Mouse (Mus musculus) liver, embryonic 14.5 days (tissue): ENCODE results near the gene Gm6377. TPM values are rescaled to one million over a fixed set of nuclear protein-coding genes. Genes with fewer than 3 reads are reported as not detected.

ENCODE experiments used
- ATAC-seq: fragments of 200-750 bp; cut with Nextera tagmentation; 2 replicates; pipeline ENCODE4 v1.8.0; 2017; ENCODE audit warnings: moderate number of reproducible peaks, mild to moderate bottlenecking, moderate library complexity; ENCODE audit not compliant: insufficient read depth
- DNase-seq, 3 experiments: peaks; one replicate each; pipeline ENCODE4 v3.0.0-alpha.2; 2012 to 2013; ENCODE audit warnings: low read depth in 3 of 3, low spot score in 3 of 3
- H3K27ac ChIP-seq: fragments of 300-500 bp; sonication (generic); 2 replicates; pipeline ENCODE4 v1.5.1; 2014; ENCODE audit warnings: moderate library complexity, mild to moderate bottlenecking, control low read depth, inconsistent platforms
- H3K27me3 ChIP-seq: fragments of 300-500 bp; sonication (generic); 2 replicates; pipeline ENCODE4 v1.6.1; 2014; ENCODE audit warnings: mild to moderate bottlenecking, low read length, moderate library complexity; ENCODE audit not compliant: control insufficient read depth, insufficient read depth
- H3K36me3 ChIP-seq: fragments of 300-500 bp; sonication (generic); replicated peaks from 2 replicates; pipeline ENCODE4 v1.6.1; 2014; ENCODE audit warnings: low read depth; ENCODE audit not compliant: control insufficient read depth, insufficient read depth
- H3K4me1 ChIP-seq, 2 experiments: fragments of 200-500 bp in 1 of 2; fragments of 300-500 bp in 1 of 2; sonication (generic) in 1 of 2; replicated peaks; 2 replicates each; pipeline ENCODE4 v1.6.1; 2012 to 2014; ENCODE audit warnings: antibody characterized with exemption in 1 of 2, inconsistent platforms in 1 of 2, low read length in 1 of 2; ENCODE audit not compliant: control insufficient read depth in 2 of 2, insufficient read depth in 2 of 2
- H3K4me2 ChIP-seq: fragments of 300-500 bp; sonication (generic); 2 replicates; pipeline ENCODE4 v1.6.1; 2014; ENCODE audit warnings: low read depth, mild to moderate bottlenecking, control low read depth, moderate library complexity
- H3K4me3 ChIP-seq, 2 experiments: fragments of 200-500 bp in 1 of 2; fragments of 300-500 bp in 1 of 2; sonication (generic) in 1 of 2; 2 replicates each; pipeline ENCODE4 v1.5.1; 2012 to 2014; ENCODE audit warnings: low read depth in 2 of 2, low read length in 2 of 2, mild to moderate bottlenecking in 2 of 2, control low read depth in 1 of 2, inconsistent platforms in 1 of 2, moderate library complexity in 1 of 2; ENCODE audit not compliant: insufficient read depth in 1 of 2
- H3K9ac ChIP-seq: fragments of 300-500 bp; sonication (generic); replicated peaks from 2 replicates; pipeline ENCODE4 v1.6.1; 2014; ENCODE audit warnings: mild to moderate bottlenecking, control low read depth, moderate library complexity
- H3K9me3 ChIP-seq: fragments of 300-500 bp; sonication (generic); 2 replicates; pipeline ENCODE4 v1.6.1; 2016; ENCODE audit warnings: low read length, mixed read lengths; ENCODE audit not compliant: control insufficient read depth
- CTCF ChIP-seq: IDR thresholded peaks from 2 replicates; pipeline ENCODE4 v1.5.1; 2016; ENCODE audit warnings: antibody characterized with exemption, low read depth, control low read depth
- EP300 ChIP-seq: IDR thresholded peaks from 2 replicates; pipeline ENCODE4 v1.6.1; 2016; ENCODE audit warnings: antibody characterized with exemption, low read depth
- WGBS: fragments of 180-500 bp; shearing (Covaris S2); extraction: QIAGEN DNeasy Blood & Tissue Kit; methylation state at CpG from one replicate; pipeline ENCODE4 v1.1.7; 2014; ENCODE audit not compliant: insufficient replicate concordance; 5-methylcytosine and 5-hydroxymethylcytosine counted together
- polyA plus RNA-seq, 2 experiments: library from polyadenylated mRNA; depleted of rRNA in 1 of 2; stranded (reverse) in 1 of 2; unstranded in 1 of 2; fragments of >200 nt; fragmentation: Nextera tagmentation in 1 of 2; extraction: Ambion mirVana in 1 of 2; gene quantifications; 2 replicates each; pipeline versions ENCODE4 v1.2.1 to v1.2.3; 2012 to 2014

Gene Gm6377
- polyA plus RNA-seq, 2 experiments = 0.18 to 0.21 TPM

GRCm38 (mm10) chrX:109175038-109175437 is 21.5 kb upstream of the Gm6377 start:
- no peak overlapping the region for H3K27ac ChIP-seq
- no peak for TF ChIP-seq EP300
- no peak for TF ChIP-seq CTCF
- 41% methylated on average over 2 of the region's 2 CpGs for WGBS
- H3K4me1 ChIP-seq = no peaks in the 10 kb centered on the region
- H3K9ac ChIP-seq = no peak overlapping the region
- no peaks in the 10 kb centered on the region for H3K36me3 ChIP-seq
- no peaks in the 10 kb centered on the region for H3K27me3 ChIP-seq
- H3K9me3 ChIP-seq = no peaks in the 10 kb centered on the region
- DNase-seq (no peak), ATAC-seq (no peak)
- no peak overlapping the region for H3K4me3 ChIP-seq
- no peak overlapping the region for H3K4me2 ChIP-seq

DNA sequence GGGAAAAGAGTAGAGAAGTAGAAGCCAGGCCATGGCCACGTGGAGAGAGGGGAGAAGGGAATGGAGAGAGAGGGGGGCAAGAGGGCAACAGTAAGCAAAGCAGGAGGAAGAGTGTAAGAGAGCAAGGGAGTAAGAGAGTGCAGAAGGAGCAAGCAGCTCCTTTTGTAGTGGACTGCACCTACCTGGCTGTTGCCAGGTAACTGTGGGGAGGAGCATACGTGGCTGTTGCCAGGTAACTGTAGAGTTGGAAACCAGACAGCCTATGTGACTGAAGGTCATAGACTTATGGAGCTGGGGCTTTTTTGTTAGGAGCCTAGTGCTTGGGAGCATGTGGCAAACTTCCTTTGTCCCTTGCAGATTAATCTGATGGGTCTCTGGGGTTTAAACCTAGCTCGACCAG is 21.1 kb upstream of the Gm6377 start:
- Histone ChIP-seq H3K27ac (no peak overlapping the region), H3K4me2 (no peak overlapping the region), H3K27me3 (no peaks in the 10 kb centered on the region), H3K4me3 (no peak overlapping the region), H3K36me3 (no peaks in the 10 kb centered on the region), H3K9ac (no peak overlapping the region), H3K9me3 (no peaks in the 10 kb centered on the region), H3K4me1 (no peaks in the 10 kb centered on the region)
- no peak for DNase-seq
- WGBS = 40% methylated on average over 3 of the region's 3 CpGs
- TF ChIP-seq EP300 (no peak), CTCF (no peak)
- ATAC-seq = no peak

GRCm38 (mm10) chrX:109184706-109185478 is 11.7 kb upstream of the Gm6377 start:
- H3K27ac ChIP-seq = no peak overlapping the region
- H3K4me3 ChIP-seq = no peak overlapping the region
- no peaks in the 10 kb centered on the region for H3K9me3 ChIP-seq
- no peak overlapping the region for H3K4me2 ChIP-seq
- H3K9ac ChIP-seq = no peak overlapping the region
- ATAC-seq = no peak
- H3K4me1 ChIP-seq = no peaks in the 10 kb centered on the region
- TF ChIP-seq EP300 = no peak
- TF ChIP-seq CTCF = no peak
- H3K36me3 ChIP-seq = no peaks in the 10 kb centered on the region
- H3K27me3 ChIP-seq = no peaks in the 10 kb centered on the region
- DNase-seq = no peak
- 64% methylated on average over 4 of the region's 4 CpGs for WGBS

DNA sequence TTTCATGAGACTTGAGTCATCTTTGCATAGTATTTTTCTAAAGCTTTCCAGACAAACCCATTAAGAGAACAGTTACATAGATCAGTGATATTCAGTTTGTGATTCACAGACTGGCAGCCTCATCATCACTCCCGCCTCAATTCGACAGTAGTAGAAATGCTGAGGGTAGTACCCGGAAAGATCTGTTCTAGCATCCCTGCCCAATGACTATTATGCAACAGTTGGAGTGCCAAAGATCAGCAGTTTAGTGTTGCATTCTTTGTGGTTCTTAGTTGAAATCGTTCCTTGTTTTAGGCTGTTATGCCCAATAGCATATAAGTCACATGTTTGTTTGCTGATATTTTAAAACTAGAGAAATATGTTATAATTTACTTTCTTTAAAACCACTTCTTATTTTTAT is 6.9 kb upstream of the Gm6377 start:
- Histone ChIP-seq H3K4me3 (no peak overlapping the region), H3K27ac (no peak overlapping the region), H3K4me1 (peaks cover 0 to 2% of the 10 kb centered on the region in 2 experiments; a peak in 1 of 4 replicates), H3K9ac (no peak overlapping the region), H3K9me3 (no peaks in the 10 kb centered on the region), H3K4me2 (no peak overlapping the region), H3K27me3 (no peaks in the 10 kb centered on the region), H3K36me3 (no peaks in the 10 kb centered on the region)
- WGBS = 75% methylated on average over 4 of the region's 4 CpGs
- DNase-seq = no peak
- ATAC-seq = no peak
- TF ChIP-seq CTCF = no peak
- TF ChIP-seq EP300 = no peak

DNA sequence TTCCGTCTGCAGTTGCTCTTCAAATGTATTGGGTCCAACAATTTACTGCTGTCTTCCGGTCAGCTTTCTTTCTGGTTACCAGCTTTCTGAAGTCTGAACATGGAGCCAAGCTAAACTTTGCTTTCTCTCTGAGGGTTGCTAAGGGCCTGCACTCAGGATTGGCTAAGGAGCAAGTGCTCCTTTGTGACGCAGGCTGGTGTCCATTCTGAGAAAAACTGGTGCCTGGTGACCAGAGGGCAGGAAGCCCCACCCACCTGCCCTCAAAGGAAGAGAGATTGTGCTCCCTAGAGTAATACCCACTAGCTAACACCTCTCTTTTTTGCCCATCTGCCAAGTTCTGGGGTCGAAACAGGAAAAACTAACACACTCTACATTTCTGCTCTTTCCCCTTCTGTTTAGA is 5.6 kb upstream of the Gm6377 start:
- DNase-seq = no peak
- no peak for TF ChIP-seq EP300
- no peak for TF ChIP-seq CTCF

More for the DNA sequence above, 5.6 kb upstream of the Gm6377 start:
- ATAC-seq = peak; percentile 43; the same call in 1 of the 2 replicates
- H3K4me1 ChIP-seq = peaks cover 0 to 2% of the 10 kb centered on the region in 2 experiments; a peak in 1 of 4 replicates
- no peak overlapping the region for H3K4me3 ChIP-seq
- H3K9ac ChIP-seq = no peak overlapping the region
- no peak overlapping the region for H3K27ac ChIP-seq
- H3K4me2 ChIP-seq = no peak overlapping the region
- H3K9me3 ChIP-seq = no peaks in the 10 kb centered on the region
- no peaks in the 10 kb centered on the region for H3K27me3 ChIP-seq
- WGBS = 39% methylated on average over 4 of the region's 4 CpGs
- no peaks in the 10 kb centered on the region for H3K36me3 ChIP-seq
